Mouse (Mus musculus): ENCODE measurements at regions not wholly inside any gene's neighbourhood (a gene's known extent, or its start where the extent isn't known, plus 50 kb on each side); places are given as distances from the start of the nearest gene placed in this dataset.

DNA sequence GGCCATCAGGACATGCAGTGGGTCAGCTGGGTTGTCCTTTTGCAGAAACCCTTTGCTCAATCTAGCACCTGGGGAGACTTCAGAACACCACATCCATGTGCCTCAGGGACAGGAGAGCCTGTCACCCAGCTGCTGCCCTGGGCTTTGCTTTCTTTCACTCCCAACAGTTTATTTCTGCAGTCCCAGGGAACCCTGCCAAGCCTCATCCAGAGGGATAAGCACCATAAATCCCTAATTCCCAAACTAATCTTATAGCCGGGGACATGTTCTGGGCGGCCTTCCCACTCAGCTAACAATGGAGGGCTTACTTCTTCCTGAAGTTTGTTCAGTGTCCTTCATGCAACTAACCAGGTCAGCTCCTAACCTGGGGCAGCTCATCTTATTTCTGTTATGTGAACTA lies 325.0 kb upstream of the Gm5148 start:
- H3K9ac ChIP-seq = no peak overlapping the region
- DNase-seq (peak; percentile 94), ATAC-seq (ENCODE audit: insufficient read depth) (peak; percentile 37)
- TF ChIP-seq CTCF (IDR thresholded peaks at IDR 0.05; ENCODE audit: low read depth) = no peak
- no peaks in the 10 kb centered on the region for H3K27me3 ChIP-seq (ENCODE audit: insufficient read depth, low read length)
- WGBS = 40% methylated on average over 2 of the region's 2 CpGs
- no peaks in the 10 kb centered on the region for H3K36me3 ChIP-seq (ENCODE audit: insufficient read depth)
- no peak overlapping the region for H3K4me3 ChIP-seq (ENCODE audit: low read depth, low read length)
- peak overlapping the region; percentile 21; the same call in 1 of the 2 replicates for H3K27ac ChIP-seq (ENCODE audit: low read depth)
- H3K9me3 ChIP-seq (ENCODE audit: low read depth, low read length) = no peaks in the 10 kb centered on the region
- no peak overlapping the region for H3K4me2 ChIP-seq
- H3K4me1 ChIP-seq (ENCODE audit: insufficient read depth) = peaks cover 14% of the 10 kb centered on the region

DNA sequence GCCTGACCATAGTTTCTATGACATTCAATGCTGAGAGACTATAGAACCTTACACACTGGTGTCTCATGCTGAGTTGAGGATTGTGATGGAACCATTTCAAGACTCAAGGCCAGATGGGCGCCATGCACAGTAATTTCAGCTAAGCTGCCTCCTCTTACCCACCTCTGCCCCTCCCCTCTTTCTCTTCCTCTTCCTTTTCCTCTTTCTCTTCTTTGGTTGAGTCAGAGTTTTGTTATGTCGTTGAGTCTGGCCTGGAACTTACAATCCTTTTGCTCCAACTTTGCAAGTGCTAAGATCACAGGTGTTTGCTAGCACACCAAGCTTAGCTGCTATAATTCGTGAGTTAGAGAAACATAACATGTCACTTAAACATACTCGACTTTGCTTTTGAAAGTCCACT lies 323.2 kb upstream of the Gm5148 start:
- no peak overlapping the region for H3K9ac ChIP-seq
- H3K9me3 ChIP-seq (ENCODE audit: low read depth, low read length) = no peaks in the 10 kb centered on the region
- H3K4me1 ChIP-seq (ENCODE audit: insufficient read depth) = peaks cover 19% of the 10 kb centered on the region
- DNase-seq = no peak
- TF ChIP-seq CTCF (IDR thresholded peaks at IDR 0.05; ENCODE audit: low read depth) = no peak
- 63% methylated on average over 4 of the region's 4 CpGs for WGBS
- no peak for ATAC-seq (ENCODE audit: insufficient read depth)
- H3K27ac ChIP-seq (ENCODE audit: low read depth) = no peak overlapping the region
- no peak overlapping the region for H3K4me2 ChIP-seq
- H3K36me3 ChIP-seq (ENCODE audit: insufficient read depth) = no peaks in the 10 kb centered on the region
- no peak overlapping the region for H3K4me3 ChIP-seq (ENCODE audit: low read depth, low read length)
- no peaks in the 10 kb centered on the region for H3K27me3 ChIP-seq (ENCODE audit: insufficient read depth, low read length)

GRCm38 (mm10) chr3:38046611-38047010 lies 322.3 kb upstream of the Gm5148 start:
- H3K9ac ChIP-seq = no peak overlapping the region
- no peaks in the 10 kb centered on the region for H3K9me3 ChIP-seq (ENCODE audit: low read depth, low read length)
- 61% methylated on average over 4 of the region's 4 CpGs for WGBS
- H3K36me3 ChIP-seq (ENCODE audit: insufficient read depth) = no peaks in the 10 kb centered on the region
- ATAC-seq (ENCODE audit: insufficient read depth) = no peak
- no peaks in the 10 kb centered on the region for H3K27me3 ChIP-seq (ENCODE audit: insufficient read depth, low read length)
- H3K4me2 ChIP-seq = no peak overlapping the region
- peaks cover 20% of the 10 kb centered on the region for H3K4me1 ChIP-seq (ENCODE audit: insufficient read depth)
- no peak for DNase-seq
- no peak overlapping the region for H3K27ac ChIP-seq (ENCODE audit: low read depth)
- no peak overlapping the region for H3K4me3 ChIP-seq (ENCODE audit: low read depth, low read length)
- TF ChIP-seq CTCF (IDR thresholded peaks at IDR 0.05; ENCODE audit: low read depth) = no peak

DNA sequence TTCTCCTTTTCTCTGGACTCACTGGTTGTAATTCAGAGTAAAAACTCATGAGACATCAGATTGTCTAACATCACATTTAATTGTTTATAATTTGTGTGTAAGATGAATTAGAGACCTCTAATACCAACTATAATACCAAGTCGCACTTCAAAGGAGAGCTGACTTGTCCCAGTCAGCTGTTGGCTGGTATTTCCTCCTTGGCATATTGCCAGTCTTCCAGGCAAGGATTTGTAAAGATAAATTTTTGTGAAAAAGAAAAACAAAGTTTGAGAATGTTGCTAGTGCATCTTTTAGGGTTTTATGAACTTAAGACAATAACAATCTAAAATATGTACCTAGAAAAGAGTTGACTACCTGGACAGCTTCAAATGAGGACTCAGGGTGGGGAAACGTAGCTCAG lies 321.7 kb upstream of the Gm5148 start:
- H3K9me3 ChIP-seq (ENCODE audit: low read depth, low read length) = no peaks in the 10 kb centered on the region
- ATAC-seq (ENCODE audit: insufficient read depth) (no peak), DNase-seq (peak; percentile 53)
- no peak overlapping the region for H3K27ac ChIP-seq (ENCODE audit: low read depth)
- H3K36me3 ChIP-seq (ENCODE audit: insufficient read depth) = no peaks in the 10 kb centered on the region
- 47% methylated on average over 2 of the region's 2 CpGs for whole genome bisulfite sequencing
- H3K9ac ChIP-seq = no peak overlapping the region
- peaks cover 19% of the 10 kb centered on the region for H3K4me1 ChIP-seq (ENCODE audit: insufficient read depth)
- no peak overlapping the region for H3K4me3 ChIP-seq (ENCODE audit: low read depth, low read length)
- TF ChIP-seq CTCF (IDR thresholded peaks at IDR 0.05; ENCODE audit: low read depth) = no peak
- no peak overlapping the region for H3K4me2 ChIP-seq
- H3K27me3 ChIP-seq (ENCODE audit: insufficient read depth, low read length) = no peaks in the 10 kb centered on the region

- Histone ChIP-seq H3K4me1 (ENCODE audit: insufficient read depth) (peaks cover 17% of the 10 kb centered on the region), H3K27me3 (ENCODE audit: insufficient read depth, low read length) (no peaks in the 10 kb centered on the region), H3K9ac (no peak overlapping the region), H3K4me2 (no peak overlapping the region), H3K36me3 (ENCODE audit: insufficient read depth) (no peaks in the 10 kb centered on the region), H3K4me3 (ENCODE audit: low read depth, low read length) (no peak overlapping the region), H3K27ac (ENCODE audit: low read depth) (no peak overlapping the region), H3K9me3 (ENCODE audit: low read depth, low read length) (no peaks in the 10 kb centered on the region)
- DNase-seq = peak; percentile 73
- WGBS = 43% methylated on average over 6 of the region's 6 CpGs
- no peak for ATAC-seq (ENCODE audit: insufficient read depth)
- peak; percentile 64 for TF ChIP-seq CTCF (IDR thresholded peaks at IDR 0.05; ENCODE audit: low read depth)
These were observed 321.2 kb upstream of the Gm5148 start for GRCm38 (mm10) chr3:38045523-38045922.

- Histone ChIP-seq H3K36me3 (ENCODE audit: insufficient read depth) (no peaks in the 10 kb centered on the region), H3K4me3 (ENCODE audit: low read depth, low read length) (no peak overlapping the region), H3K27ac (ENCODE audit: low read depth) (no peak overlapping the region), H3K9ac (no peak overlapping the region), H3K9me3 (ENCODE audit: low read depth, low read length) (no peaks in the 10 kb centered on the region), H3K4me1 (ENCODE audit: insufficient read depth) (peaks cover 11% of the 10 kb centered on the region; the same call in 1 of the 2 replicates), H3K4me2 (no peak overlapping the region), H3K27me3 (ENCODE audit: insufficient read depth, low read length) (no peaks in the 10 kb centered on the region)
- WGBS = 60% methylated on average over 7 of the region's 7 CpGs
- no peak for TF ChIP-seq CTCF (IDR thresholded peaks at IDR 0.05; ENCODE audit: low read depth)
- ATAC-seq (ENCODE audit: insufficient read depth) = no peak
- no peak for DNase-seq
These were observed 320.0 kb upstream of the Gm5148 start for GRCm38 (mm10) chr3:38044338-38044737.

DNA sequence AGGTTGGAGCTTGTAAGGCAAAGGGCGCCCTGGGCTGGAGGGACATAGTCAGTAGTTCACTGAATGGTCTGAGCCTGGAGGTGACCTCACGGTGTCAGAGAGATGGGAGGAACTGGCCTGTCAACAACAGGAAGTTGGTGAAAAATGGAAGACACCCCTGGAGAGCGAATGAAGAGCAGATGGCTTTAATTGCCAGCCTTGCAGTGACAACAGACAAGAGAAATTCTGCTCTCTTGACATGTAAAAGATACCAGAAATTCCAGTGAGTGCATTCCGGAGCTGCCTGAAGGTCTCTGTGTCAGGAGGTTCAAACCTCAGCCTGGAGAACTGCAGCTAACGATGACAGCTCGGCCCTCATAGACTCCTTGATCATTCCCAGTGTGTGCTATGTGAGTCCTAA lies 318.3 kb upstream of the Gm5148 start:
- 0 out of 2 replicates have a peak, but pooled peaks cover 6% of the 10 kb centered on the region for H3K4me1 ChIP-seq (ENCODE audit: insufficient read depth)
- no peak overlapping the region for H3K4me2 ChIP-seq
- 30% methylated on average over 6 of the region's 6 CpGs for WGBS
- ATAC-seq (ENCODE audit: insufficient read depth) = no peak; the same call in 1 of the 2 replicates
- no peak overlapping the region for H3K27ac ChIP-seq (ENCODE audit: low read depth)
- H3K27me3 ChIP-seq (ENCODE audit: insufficient read depth, low read length) = no peaks in the 10 kb centered on the region
- TF ChIP-seq CTCF (IDR thresholded peaks at IDR 0.05; ENCODE audit: low read depth) = no peak
- H3K36me3 ChIP-seq (ENCODE audit: insufficient read depth) = no peaks in the 10 kb centered on the region
- no peaks in the 10 kb centered on the region for H3K9me3 ChIP-seq (ENCODE audit: low read depth, low read length)
- H3K4me3 ChIP-seq (ENCODE audit: low read depth, low read length) = no peak overlapping the region
- no peak overlapping the region for H3K9ac ChIP-seq
- DNase-seq = peak; percentile 52

DNA sequence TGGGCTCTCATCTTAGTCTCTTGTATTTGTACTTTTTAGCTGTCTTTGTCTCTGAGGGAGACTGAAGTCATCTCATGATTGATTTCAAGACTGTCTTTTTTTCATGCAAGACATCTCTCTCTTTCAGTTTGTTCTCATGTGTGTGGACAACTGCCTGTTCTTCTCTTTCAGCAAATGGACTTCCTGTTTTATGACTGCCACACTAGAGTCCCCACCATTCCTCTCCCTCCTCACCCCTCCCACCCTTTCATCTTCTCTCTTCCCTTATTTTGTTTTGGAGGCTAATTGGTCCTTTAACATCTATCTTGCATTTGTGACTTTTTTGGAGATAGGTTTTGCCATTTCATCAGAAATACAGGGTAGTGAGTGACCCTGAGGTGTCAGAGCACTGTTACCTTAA lies 311.8 kb upstream of the Gm5148 start:
- DNase-seq = no peak
- Histone ChIP-seq H3K9ac (no peak overlapping the region), H3K4me1 (ENCODE audit: insufficient read depth) (no peaks in the 10 kb centered on the region), H3K4me3 (ENCODE audit: low read depth, low read length) (no peak overlapping the region), H3K4me2 (no peak overlapping the region), H3K36me3 (ENCODE audit: insufficient read depth) (no peaks in the 10 kb centered on the region), H3K27me3 (ENCODE audit: insufficient read depth, low read length) (no peaks in the 10 kb centered on the region), H3K27ac (ENCODE audit: low read depth) (no peak overlapping the region), H3K9me3 (ENCODE audit: low read depth, low read length) (no peaks in the 10 kb centered on the region; the same call in 1 of the 2 replicates)
- no peak for TF ChIP-seq CTCF (IDR thresholded peaks at IDR 0.05; ENCODE audit: low read depth)
- ATAC-seq (ENCODE audit: insufficient read depth) = no peak
